Mouse (Mus musculus): ENCODE results near the gene Zcchc7. TPM values are rescaled to one million over a fixed set of nuclear protein-coding genes. Genes with fewer than 3 reads are reported as not detected.
"Not testable (repeated sequence)": the region's sequence is repeated elsewhere in the genome, so short reads cannot be mapped to it uniquely, and the experiment has no call there.

The Zcchc7 gene
- polyA plus RNA-seq, 1 experiment: 67.0 TPM

DNA sequence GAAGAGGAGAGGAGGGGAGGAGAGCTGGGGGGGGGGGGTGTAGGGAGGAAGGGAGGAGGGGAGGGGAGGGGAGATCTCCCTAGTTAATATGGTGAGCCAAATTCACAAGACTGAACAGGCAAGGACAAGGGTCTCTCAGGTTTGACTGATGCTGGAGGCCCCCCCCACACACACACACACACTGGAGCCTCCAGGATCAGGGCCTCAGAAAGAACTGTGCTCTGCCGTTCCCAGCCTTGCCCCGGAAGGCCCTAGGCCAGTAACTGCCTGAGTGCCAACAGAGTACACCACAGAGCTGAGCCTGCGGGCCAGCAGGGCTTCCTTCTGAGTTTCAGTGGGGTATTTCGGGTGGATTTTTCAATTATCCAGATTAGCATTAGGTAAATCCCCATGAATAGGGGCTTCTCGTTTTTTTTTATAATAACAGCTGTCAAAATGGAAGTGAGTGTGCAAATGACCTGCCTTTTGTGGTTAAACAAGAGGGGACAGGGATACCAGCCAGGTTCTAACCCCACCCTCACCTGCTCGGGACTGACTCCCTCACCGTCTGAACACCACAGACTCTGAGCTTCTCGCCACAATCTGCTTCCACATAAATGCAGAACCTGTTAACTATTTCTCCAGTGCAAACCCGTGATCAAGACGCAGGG lies 188.9 kb downstream of the Zcchc7 start:
- no peaks in the 10 kb centered on the region for H3K4me1 ChIP-seq (ENCODE audit: control insufficient read depth, insufficient read depth, low read length)
- TF ChIP-seq POLR2A (IDR thresholded peaks at IDR 0.05; ENCODE audit: extremely low read depth, insufficient read depth, low read length) (no peak), CTCF (IDR thresholded peaks at IDR 0.05; ENCODE audit: extremely low read depth, insufficient read depth, low read length) (no peak)
- H3K4me3 ChIP-seq (ENCODE audit: insufficient read depth, low read length): no peak overlapping the region
- H3K27ac ChIP-seq (ENCODE audit: insufficient read depth, low read length): no peak overlapping the region

DNA sequence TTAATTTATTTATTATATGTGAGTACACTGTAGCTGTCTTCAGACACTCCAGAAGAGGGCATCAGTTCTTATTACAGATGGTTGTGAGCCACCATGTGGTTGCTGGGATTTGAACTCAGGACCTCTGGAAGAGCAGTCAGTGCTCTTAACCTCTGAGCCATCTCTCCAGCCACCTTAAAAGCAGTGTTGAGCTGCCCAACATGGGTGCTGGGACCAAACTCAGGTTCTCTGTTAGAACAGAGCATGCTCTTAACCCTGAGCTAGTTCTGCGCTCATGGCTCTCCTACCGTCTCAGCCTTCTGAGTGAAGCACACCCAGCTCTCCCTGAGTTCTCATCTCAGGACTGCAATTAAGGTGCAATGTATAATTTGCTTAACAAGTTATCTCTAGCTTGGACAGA lies 190.4 kb downstream of the Zcchc7 start:
- not testable (repeated sequence) for H3K4me1 ChIP-seq (ENCODE audit: control insufficient read depth, insufficient read depth, low read length); H3K4me3 ChIP-seq (ENCODE audit: insufficient read depth, low read length); H3K27ac ChIP-seq (ENCODE audit: insufficient read depth, low read length)

DNA sequence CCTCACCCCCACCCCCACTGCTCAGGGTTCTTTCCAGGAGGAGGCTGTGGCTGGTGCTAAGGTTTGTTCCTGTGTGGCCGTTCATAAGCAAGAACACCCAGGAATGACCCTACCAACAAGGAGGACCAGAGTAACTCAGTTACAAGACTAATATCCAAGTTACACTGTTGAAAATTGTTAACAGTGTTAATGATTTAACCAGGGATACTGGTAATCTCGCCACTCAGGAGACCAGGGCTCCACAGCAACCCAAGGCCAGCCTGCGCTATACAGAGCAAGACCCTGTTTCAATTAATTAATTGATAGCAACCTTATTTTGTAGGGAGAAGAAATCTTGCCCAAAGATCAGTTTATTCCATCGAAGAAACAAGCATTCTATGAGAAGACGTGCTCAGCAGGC lies 191.8 kb downstream of the Zcchc7 start:
- Histone ChIP-seq H3K4me1 (ENCODE audit: control insufficient read depth, insufficient read depth, low read length) (no peaks in the 10 kb centered on the region), H3K27ac (ENCODE audit: insufficient read depth, low read length) (no peak overlapping the region), H3K4me3 (ENCODE audit: insufficient read depth, low read length) (no peak overlapping the region)
- no peak for TF ChIP-seq CTCF (IDR thresholded peaks at IDR 0.05; ENCODE audit: extremely low read depth, insufficient read depth, low read length)
- no peak for TF ChIP-seq POLR2A (IDR thresholded peaks at IDR 0.05; ENCODE audit: extremely low read depth, insufficient read depth, low read length)

DNA sequence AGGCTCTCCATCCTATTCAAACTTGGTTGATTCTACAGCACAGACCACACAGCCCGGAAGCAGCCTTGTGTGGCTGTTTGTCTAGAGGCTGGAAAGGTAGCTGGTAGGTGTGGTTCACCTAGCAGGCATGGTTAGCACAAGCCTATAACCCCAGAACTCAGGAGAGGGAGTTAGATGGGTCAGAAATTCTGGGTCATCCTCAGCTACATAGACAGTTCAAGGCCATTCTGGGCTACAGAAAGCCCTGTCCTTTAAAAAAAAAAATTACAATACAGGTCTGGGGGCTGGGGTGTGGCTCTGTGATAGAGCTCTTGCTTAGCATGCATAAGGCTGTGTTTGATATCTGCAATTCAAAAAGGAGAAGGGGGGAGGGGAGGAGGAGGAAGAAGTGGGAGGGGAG lies 192.6 kb downstream of the Zcchc7 start:
- no peak overlapping the region for H3K27ac ChIP-seq (ENCODE audit: insufficient read depth, low read length)
- H3K4me1 ChIP-seq (ENCODE audit: control insufficient read depth, insufficient read depth, low read length): no peaks in the 10 kb centered on the region
- no peak overlapping the region for H3K4me3 ChIP-seq (ENCODE audit: insufficient read depth, low read length)
- TF ChIP-seq POLR2A (IDR thresholded peaks at IDR 0.05; ENCODE audit: extremely low read depth, insufficient read depth, low read length) (no peak), CTCF (IDR thresholded peaks at IDR 0.05; ENCODE audit: extremely low read depth, insufficient read depth, low read length) (no peak)

DNA sequence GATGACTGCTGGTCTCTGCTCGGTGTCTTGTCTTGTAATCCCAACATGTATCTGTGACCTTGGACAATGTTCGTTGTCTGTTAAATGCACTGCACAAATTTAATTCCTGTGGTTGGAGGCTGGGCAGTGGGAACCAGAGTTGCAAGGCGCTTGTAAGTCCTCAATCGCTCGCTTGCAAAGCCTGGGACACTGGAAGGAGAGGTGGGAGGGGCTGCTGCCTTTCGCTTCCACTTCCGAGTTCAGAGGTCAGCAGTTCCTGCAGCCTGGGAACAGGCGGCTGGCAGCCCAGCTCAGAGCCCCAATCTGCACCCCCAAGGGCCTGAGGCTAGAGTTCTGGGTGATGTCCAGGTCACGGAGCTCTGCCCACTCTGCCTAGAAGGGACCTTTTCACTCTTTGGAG lies 197.4 kb downstream of the Zcchc7 start:
- TF ChIP-seq POLR2A (IDR thresholded peaks at IDR 0.05; ENCODE audit: extremely low read depth, insufficient read depth, low read length) (no peak), CTCF (IDR thresholded peaks at IDR 0.05; ENCODE audit: extremely low read depth, insufficient read depth, low read length) (no peak)
- Histone ChIP-seq H3K4me1 (ENCODE audit: control insufficient read depth, insufficient read depth, low read length) (no peaks in the 10 kb centered on the region), H3K27ac (ENCODE audit: insufficient read depth, low read length) (no peak overlapping the region), H3K4me3 (ENCODE audit: insufficient read depth, low read length) (no peak overlapping the region)

DNA sequence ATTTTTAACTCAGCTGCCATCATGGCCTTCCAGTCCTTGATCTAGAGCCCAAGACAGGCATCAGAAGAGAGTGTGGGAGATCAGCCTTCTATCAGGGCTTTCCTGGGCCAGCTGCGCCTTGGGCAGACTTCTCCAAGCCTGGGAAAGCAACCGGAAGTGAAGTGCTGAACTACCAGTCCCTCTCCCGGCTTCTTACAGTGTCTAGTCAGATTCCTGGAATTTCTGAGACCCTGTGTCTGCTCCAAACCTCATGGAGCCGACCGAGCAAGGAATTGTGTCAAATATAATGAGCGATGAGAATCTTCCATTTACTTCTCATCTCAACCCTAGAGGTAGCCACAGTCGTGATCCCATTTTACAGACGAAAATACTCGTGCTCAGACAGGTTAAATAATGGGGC lies 203.1 kb downstream of the Zcchc7 start:
- no peak overlapping the region for H3K27ac ChIP-seq (ENCODE audit: insufficient read depth, low read length)
- TF ChIP-seq CTCF (IDR thresholded peaks at IDR 0.05; ENCODE audit: extremely low read depth, insufficient read depth, low read length) (no peak), POLR2A (IDR thresholded peaks at IDR 0.05; ENCODE audit: extremely low read depth, insufficient read depth, low read length) (no peak)
- H3K4me1 ChIP-seq (ENCODE audit: control insufficient read depth, insufficient read depth, low read length): no peaks in the 10 kb centered on the region
- H3K4me3 ChIP-seq (ENCODE audit: insufficient read depth, low read length): no peak overlapping the region

DNA sequence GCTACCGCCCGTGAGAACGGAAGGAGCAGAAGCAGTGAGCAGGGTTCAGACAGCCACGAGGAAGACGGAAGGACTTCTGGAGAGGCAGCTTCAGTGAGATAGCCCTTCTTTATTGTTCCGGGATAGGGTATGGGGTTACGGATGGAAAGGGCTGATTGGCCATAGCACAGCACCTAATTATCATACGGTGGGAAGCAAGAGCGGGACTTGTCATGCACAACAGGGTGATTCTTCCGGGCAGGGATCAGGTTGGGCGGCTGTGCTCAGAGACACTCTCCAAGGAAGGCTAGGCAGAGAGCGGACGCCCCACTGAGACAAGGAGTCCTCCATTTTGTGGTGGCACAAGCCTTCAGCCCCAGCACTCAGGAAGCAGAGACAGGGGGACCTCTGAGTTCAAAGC lies 203.5 kb downstream of the Zcchc7 start:
- Histone ChIP-seq H3K4me1 (ENCODE audit: control insufficient read depth, insufficient read depth, low read length) (no peaks in the 10 kb centered on the region), H3K27ac (ENCODE audit: insufficient read depth, low read length) (no peak overlapping the region), H3K4me3 (ENCODE audit: insufficient read depth, low read length) (no peak overlapping the region)
- TF ChIP-seq POLR2A (IDR thresholded peaks at IDR 0.05; ENCODE audit: extremely low read depth, insufficient read depth, low read length) (no peak), CTCF (IDR thresholded peaks at IDR 0.05; ENCODE audit: extremely low read depth, insufficient read depth, low read length) (no peak)

DNA sequence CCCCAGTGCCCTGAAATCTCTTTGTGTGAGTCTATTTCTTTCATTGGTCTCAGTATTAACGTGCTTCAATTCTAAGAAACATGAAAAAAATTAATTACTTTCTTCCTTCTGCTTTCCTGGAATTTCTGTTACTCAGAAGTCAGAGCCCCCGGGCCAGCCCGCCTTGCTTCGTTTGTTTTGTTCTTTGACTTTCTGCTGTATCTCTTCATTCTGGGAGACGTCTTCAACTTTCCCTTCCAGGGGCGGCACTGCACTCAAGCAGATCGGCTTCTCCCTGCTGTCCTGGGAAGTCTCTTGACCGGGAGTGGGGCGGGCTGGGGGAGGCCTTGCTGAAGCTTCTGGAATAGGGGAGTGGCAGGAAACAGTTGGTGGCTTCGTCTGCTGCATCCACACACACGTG lies 207.5 kb downstream of the Zcchc7 start:
- no peak overlapping the region for H3K27ac ChIP-seq (ENCODE audit: insufficient read depth, low read length)

DNA sequence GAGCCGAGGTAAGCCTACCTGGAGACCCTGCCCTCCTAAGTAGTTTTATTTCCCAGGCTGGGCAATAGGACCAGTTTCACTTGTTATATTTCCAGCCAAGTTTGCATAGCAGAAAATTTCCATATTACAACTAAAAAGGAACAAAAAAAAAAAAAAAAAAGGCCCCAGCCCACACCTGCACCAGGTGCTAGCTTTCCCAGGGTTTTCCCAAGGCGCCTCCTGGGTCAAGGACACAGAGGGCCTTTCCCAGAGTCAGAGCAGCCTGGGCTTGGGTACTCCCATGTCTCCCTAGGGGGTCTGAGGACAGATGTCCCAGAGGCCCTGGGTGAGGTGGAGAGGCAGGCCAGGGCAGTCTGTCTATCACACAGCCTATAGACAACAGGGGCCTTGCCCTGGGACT lies 209.5 kb downstream of the Zcchc7 start:
- TF ChIP-seq CTCF (IDR thresholded peaks at IDR 0.05; ENCODE audit: extremely low read depth, insufficient read depth, low read length) (no peak), POLR2A (IDR thresholded peaks at IDR 0.05; ENCODE audit: extremely low read depth, insufficient read depth, low read length) (no peak)
- no peak overlapping the region for H3K4me3 ChIP-seq (ENCODE audit: insufficient read depth, low read length)
- no peaks in the 10 kb centered on the region for H3K4me1 ChIP-seq (ENCODE audit: control insufficient read depth, insufficient read depth, low read length)
- no peak overlapping the region for H3K27ac ChIP-seq (ENCODE audit: insufficient read depth, low read length)

More for the DNA sequence above, 207.5 kb downstream of the Zcchc7 start:
- H3K4me1 ChIP-seq (ENCODE audit: control insufficient read depth, insufficient read depth, low read length): no peaks in the 10 kb centered on the region
- H3K4me3 ChIP-seq (ENCODE audit: insufficient read depth, low read length): no peak overlapping the region
- no peak for TF ChIP-seq CTCF (IDR thresholded peaks at IDR 0.05; ENCODE audit: extremely low read depth, insufficient read depth, low read length)
- no peak for TF ChIP-seq POLR2A (IDR thresholded peaks at IDR 0.05; ENCODE audit: extremely low read depth, insufficient read depth, low read length)

DNA sequence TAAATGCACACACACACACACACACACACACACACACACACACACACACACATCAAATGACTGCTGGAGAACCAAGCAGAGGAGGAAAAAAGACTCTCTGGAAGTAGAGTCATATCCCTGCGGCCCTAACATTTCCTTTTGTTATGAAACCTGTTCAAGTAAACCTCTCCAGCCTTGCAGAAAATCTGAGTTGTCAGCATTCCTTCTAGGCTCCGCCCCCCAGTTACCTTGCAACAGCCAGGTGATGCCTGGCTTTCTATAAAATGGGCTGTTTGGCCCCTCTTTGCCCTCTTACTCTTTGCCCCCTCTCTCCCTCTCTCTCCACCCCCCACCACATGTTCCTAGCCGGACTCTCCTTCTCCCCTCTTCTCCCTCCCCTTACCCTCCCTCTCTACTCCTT lies 210.1 kb downstream of the Zcchc7 start:
- H3K4me3 ChIP-seq (ENCODE audit: insufficient read depth, low read length): no peak overlapping the region
- TF ChIP-seq POLR2A (IDR thresholded peaks at IDR 0.05; ENCODE audit: extremely low read depth, insufficient read depth, low read length): no peak
- TF ChIP-seq CTCF (IDR thresholded peaks at IDR 0.05; ENCODE audit: extremely low read depth, insufficient read depth, low read length): no peak

More for the DNA sequence above, 210.1 kb downstream of the Zcchc7 start:
- Histone ChIP-seq H3K27ac (ENCODE audit: insufficient read depth, low read length) (no peak overlapping the region), H3K4me1 (ENCODE audit: control insufficient read depth, insufficient read depth, low read length) (no peaks in the 10 kb centered on the region)
